Mouse (Mus musculus): ENCODE results near the gene Zfp619. TPM values are rescaled to one million over a fixed set of nuclear protein-coding genes. Genes with fewer than 3 reads are reported as not detected.
"Not testable (repeated sequence)": the region's sequence is repeated elsewhere in the genome, so short reads cannot be mapped to it uniquely, and the experiment has no call there.

Gene Zfp619
- polyA plus RNA-seq, 1 experiment from 2014 or later = 0.91 TPM

DNA sequence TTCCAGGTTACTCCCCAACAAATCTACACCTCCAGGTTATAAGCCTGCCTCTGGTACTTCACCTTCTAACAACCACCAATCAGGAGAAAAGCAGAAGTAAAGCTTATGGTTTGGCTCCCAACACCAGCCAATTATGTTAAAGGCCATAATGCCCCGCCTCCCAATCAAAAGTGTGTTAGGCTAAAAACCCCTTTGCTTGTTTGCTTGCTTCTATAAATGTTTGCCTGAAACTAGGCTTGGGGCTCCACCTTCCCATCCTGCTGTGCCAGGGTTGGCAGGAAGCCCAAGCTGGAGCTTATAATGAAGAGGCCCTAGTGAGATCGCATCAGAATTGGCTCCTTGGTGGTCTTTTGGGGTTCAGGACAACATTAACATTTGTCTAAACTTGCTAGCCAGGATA, 31.8 kb downstream of the Zfp619 start:
- Histone ChIP-seq H3K4me1 (ENCODE audit: insufficient read depth, low read depth, low read length) (peaks cover 4% of the 10 kb centered on the region; the same call in 1 of the 2 replicates), H3K9me3 (ENCODE audit: low read length) (no peaks in the 10 kb centered on the region), H3K27me3 (replicated peaks; ENCODE audit: insufficient read depth, low read length) (no peaks in the 10 kb centered on the region), H3K4me2 (replicated peaks; ENCODE audit: low read depth, low read length) (no peak overlapping the region), H3K9ac (replicated peaks; ENCODE audit: low read depth) (no peak overlapping the region), H3K27ac (ENCODE audit: low read length) (no peak overlapping the region), H3K4me3 (ENCODE audit: low read depth, low read length) (no peak overlapping the region), H3K36me3 (ENCODE audit: insufficient read depth, low read length) (no peaks in the 10 kb centered on the region)
- WGBS = 48% methylated on average over 2 of the region's 2 CpGs
- TF ChIP-seq CTCF (IDR thresholded peaks at IDR 0.05) = no peak
- TF ChIP-seq EP300 (IDR thresholded peaks at IDR 0.05) = peak; percentile 42; the same call in 1 of the 2 replicates
- ATAC-seq (no peak), DNase-seq (ENCODE audit: low spot score) (peak; percentile 68)

DNA sequence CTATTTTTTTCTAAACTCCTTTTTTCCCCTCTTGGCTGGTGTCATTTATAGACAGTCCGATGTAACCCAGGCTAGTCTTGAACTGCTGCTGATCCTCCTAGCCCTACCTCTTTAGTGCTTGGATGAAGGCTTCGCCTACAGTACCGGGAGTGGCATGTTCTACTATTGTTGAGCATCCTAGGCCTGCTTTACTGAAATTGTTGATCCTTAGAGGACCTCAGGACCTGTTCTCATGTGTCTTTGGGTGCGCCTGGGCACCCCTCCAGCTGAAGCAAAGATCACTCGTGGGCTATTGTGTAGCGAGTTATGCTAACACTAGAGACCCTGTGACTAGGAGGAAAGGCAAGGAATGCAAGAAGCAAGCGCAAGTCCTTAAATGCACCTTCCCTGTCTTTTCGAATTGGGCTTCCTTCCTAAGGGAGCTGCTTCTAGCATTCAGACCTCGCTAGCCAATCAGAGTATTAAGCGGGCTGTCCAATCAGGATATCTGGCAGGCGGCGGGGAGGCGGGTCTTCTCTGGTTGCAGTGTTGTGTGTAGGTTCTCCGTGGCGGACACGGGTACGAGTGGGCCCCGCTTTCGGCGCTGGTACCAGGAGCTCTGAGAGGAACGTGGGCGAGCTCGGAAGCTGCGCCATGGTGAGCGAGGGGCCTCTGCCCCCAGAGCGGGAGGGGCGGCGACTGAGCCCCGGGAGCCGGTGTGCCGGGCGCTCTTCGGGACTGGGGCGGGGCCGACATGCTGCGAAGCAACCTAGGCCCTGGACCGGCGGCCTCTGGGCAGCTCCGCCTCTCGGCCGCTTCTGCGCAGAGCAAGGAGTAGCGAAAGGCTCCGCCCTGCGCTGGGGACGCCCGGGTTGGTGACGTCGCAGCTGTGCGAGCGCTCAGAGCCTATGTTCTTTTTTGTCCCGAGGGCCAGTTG, 34.7 kb downstream of the Zfp619 start:
- Histone ChIP-seq H3K4me1 (ENCODE audit: insufficient read depth, low read depth, low read length) (peaks cover 4% of the 10 kb centered on the region; the same call in 1 of the 2 replicates), H3K4me2 (replicated peaks; ENCODE audit: low read depth, low read length) (peak overlapping the region; percentile 48), H3K27me3 (replicated peaks; ENCODE audit: insufficient read depth, low read length) (no peaks in the 10 kb centered on the region), H3K4me3 (ENCODE audit: low read depth, low read length) (peak overlapping the region; percentile 57), H3K9me3 (ENCODE audit: low read length) (no peaks in the 10 kb centered on the region), H3K9ac (replicated peaks; ENCODE audit: low read depth) (peak overlapping the region; percentile 57), H3K27ac (ENCODE audit: low read length) (peak overlapping the region; percentile 90), H3K36me3 (ENCODE audit: insufficient read depth, low read length) (no peaks in the 10 kb centered on the region)
- WGBS = 3% methylated on average over 51 of the region's 52 CpGs
- ATAC-seq (peak; percentile 99), DNase-seq (ENCODE audit: low spot score) (peak; percentile 99)
- TF ChIP-seq EP300 (IDR thresholded peaks at IDR 0.05) (peak; percentile 35; the same call in 1 of the 2 replicates), CTCF (IDR thresholded peaks at IDR 0.05) (peak; percentile 58)

DNA sequence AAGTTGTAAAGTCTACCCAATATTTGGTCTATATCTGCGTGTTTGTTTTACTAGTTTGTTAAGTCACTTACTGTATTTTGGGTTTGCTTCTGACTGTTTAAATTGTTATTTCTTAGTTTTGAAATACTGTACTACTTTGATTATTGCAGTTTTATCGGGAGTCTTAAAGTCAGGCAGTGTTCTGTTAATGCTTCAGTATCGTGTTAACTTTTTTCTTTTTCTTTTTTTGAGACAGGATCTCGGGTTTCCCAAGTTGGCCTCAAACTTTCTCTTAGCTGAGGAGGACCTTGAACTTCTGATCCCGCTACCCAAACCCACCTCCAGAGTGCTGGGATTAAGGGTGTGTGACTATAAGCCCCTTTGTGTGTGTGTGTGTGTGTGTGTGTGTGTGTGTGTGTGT, 35.4 kb downstream of the Zfp619 start:
- Histone ChIP-seq H3K27me3 (replicated peaks; ENCODE audit: insufficient read depth, low read length) (no peaks in the 10 kb centered on the region), H3K9ac (replicated peaks; ENCODE audit: low read depth) (no peak overlapping the region), H3K4me1 (ENCODE audit: insufficient read depth, low read depth, low read length) (peaks cover 4% of the 10 kb centered on the region; the same call in 1 of the 2 replicates), H3K9me3 (ENCODE audit: low read length) (no peaks in the 10 kb centered on the region), H3K4me2 (replicated peaks; ENCODE audit: low read depth, low read length) (peak overlapping the region; percentile 48), H3K36me3 (ENCODE audit: insufficient read depth, low read length) (no peaks in the 10 kb centered on the region), H3K27ac (ENCODE audit: low read length) (peak overlapping the region; percentile 60), H3K4me3 (ENCODE audit: low read depth, low read length) (peak overlapping the region; percentile 57)
- no peak for ATAC-seq
- 7% methylated on average over 5 of the region's 5 CpGs for WGBS
- DNase-seq (ENCODE audit: low spot score) = peak; percentile 6
- TF ChIP-seq CTCF (IDR thresholded peaks at IDR 0.05) (no peak), EP300 (IDR thresholded peaks at IDR 0.05) (no peak)

DNA sequence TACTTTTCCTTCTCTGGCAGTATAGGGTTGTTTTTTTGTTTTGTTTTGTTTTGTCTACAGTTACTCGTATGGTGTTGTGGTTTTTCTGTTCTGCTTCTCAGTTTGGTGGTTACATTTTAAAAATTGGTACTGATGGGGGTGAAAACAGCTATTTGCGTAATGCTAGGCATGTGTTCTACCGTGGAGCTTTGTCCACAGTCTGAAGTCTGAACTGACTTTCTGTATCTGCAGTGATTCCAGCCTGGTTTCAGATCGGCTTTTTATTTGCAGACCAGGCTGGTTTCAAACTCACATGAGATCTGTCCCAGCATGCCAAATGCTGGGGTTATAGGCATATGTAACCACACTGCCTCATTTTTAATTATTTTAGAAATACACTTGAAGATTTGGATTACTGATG, 36.3 kb downstream of the Zfp619 start:
- Histone ChIP-seq H3K36me3 (ENCODE audit: insufficient read depth, low read length) (no peaks in the 10 kb centered on the region), H3K4me1 (ENCODE audit: insufficient read depth, low read depth, low read length) (peaks cover 4% of the 10 kb centered on the region; the same call in 1 of the 2 replicates), H3K4me2 (replicated peaks; ENCODE audit: low read depth, low read length) (no peak overlapping the region), H3K9me3 (ENCODE audit: low read length) (no peaks in the 10 kb centered on the region), H3K27ac (ENCODE audit: low read length) (no peak overlapping the region), H3K9ac (replicated peaks; ENCODE audit: low read depth) (no peak overlapping the region), H3K27me3 (replicated peaks; ENCODE audit: insufficient read depth, low read length) (no peaks in the 10 kb centered on the region), H3K4me3 (ENCODE audit: low read depth, low read length) (no peak overlapping the region)
- TF ChIP-seq CTCF (IDR thresholded peaks at IDR 0.05) (no peak), EP300 (IDR thresholded peaks at IDR 0.05) (no peak)
- WGBS = 74% methylated on average over 4 of the region's 4 CpGs
- DNase-seq (ENCODE audit: low spot score) = no peak
- no peak for ATAC-seq

DNA sequence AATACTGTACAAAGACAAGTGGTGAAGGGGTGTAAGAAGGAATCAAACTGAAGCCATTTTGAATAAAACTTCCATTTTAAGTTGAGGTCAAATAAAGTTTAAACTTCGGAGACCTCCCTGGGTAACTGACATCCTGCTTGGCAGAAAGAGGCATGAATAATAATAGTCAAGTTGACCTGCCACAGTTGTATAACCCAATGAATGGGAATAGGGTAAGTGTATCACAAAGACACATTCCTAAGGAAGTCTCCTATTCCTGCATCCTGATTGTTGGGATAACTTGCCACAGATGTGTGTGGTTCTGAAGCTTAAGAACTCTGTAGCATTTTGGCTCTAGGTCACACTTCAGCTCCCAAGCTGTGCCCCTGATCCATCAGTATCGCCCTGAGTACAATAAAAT, 62.5 kb downstream of the Zfp619 start:
- Histone ChIP-seq H3K4me3 (ENCODE audit: low read depth, low read length) (no peak overlapping the region), H3K9me3 (ENCODE audit: low read length) (no peaks in the 10 kb centered on the region), H3K27ac (ENCODE audit: low read length) (no peak overlapping the region), H3K4me1 (ENCODE audit: insufficient read depth, low read depth, low read length) (no peaks in the 10 kb centered on the region), H3K9ac (replicated peaks; ENCODE audit: low read depth) (no peak overlapping the region), H3K4me2 (replicated peaks; ENCODE audit: low read depth, low read length) (no peak overlapping the region), H3K36me3 (ENCODE audit: insufficient read depth, low read length) (no peaks in the 10 kb centered on the region), H3K27me3 (replicated peaks; ENCODE audit: insufficient read depth, low read length) (no peaks in the 10 kb centered on the region)
- DNase-seq (ENCODE audit: low spot score) (no peak), ATAC-seq (no peak)
- TF ChIP-seq CTCF (IDR thresholded peaks at IDR 0.05) (no peak), EP300 (IDR thresholded peaks at IDR 0.05) (no peak)
- WGBS = 67% methylated on average over 2 of the region's 2 CpGs

DNA sequence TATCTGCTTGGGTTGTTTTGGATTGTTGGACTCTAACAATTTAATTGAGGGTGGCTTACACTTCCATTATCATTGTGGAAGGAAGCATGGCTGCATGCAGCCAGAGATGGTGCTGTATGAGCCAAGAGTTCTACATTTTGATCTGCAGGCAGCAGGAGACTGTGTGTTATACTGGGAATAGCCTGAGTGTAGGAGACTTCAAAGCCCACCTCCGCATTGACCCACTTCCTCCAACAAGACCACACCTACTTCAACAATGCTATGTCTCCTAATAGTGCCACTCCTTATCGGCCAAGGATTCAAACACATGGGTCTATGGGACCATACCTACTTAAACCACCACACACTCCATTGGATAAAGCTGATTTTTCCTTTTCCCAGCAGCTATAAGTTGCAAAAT, 63.0 kb downstream of the Zfp619 start:
- Histone ChIP-seq H3K27me3 (replicated peaks; ENCODE audit: insufficient read depth, low read length) (no peaks in the 10 kb centered on the region), H3K36me3 (ENCODE audit: insufficient read depth, low read length) (no peaks in the 10 kb centered on the region), H3K9me3 (ENCODE audit: low read length) (no peaks in the 10 kb centered on the region), H3K4me3 (ENCODE audit: low read depth, low read length) (no peak overlapping the region), H3K4me2 (replicated peaks; ENCODE audit: low read depth, low read length) (no peak overlapping the region), H3K9ac (replicated peaks; ENCODE audit: low read depth) (no peak overlapping the region), H3K4me1 (ENCODE audit: insufficient read depth, low read depth, low read length) (no peaks in the 10 kb centered on the region), H3K27ac (ENCODE audit: low read length) (no peak overlapping the region)
- ATAC-seq (no peak), DNase-seq (ENCODE audit: low spot score) (no peak)
- no peak for TF ChIP-seq CTCF (IDR thresholded peaks at IDR 0.05)
- no peak for TF ChIP-seq EP300 (IDR thresholded peaks at IDR 0.05)
- WGBS = 86% methylated on average over 2 of the region's 2 CpGs

DNA sequence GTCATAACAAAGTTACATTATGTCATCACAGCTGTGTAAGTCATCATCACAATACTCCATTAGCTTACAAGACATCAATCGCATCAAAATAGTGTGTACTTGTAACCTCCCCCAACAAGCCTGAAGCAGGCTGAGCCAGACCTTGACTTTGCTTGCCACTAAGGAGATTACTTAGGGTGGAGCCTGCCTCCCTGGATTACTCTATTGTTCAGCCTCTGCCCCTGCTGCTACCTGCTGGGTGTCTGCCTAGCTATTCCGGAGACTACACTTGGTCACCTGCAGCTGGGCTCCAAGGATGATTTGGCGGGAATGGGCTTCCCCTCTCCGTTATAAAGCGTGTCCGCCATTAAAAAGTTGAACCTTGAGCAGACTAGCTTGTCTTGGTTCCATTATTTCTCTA, 69.3 kb downstream of the Zfp619 start:
- H3K36me3 ChIP-seq (ENCODE audit: insufficient read depth, low read length); H3K9me3 ChIP-seq (ENCODE audit: low read length); H3K4me2 ChIP-seq (replicated peaks; ENCODE audit: low read depth, low read length); H3K27me3 ChIP-seq (replicated peaks; ENCODE audit: insufficient read depth, low read length); DNase-seq (ENCODE audit: low spot score); H3K27ac ChIP-seq (ENCODE audit: low read length); H3K4me1 ChIP-seq (ENCODE audit: insufficient read depth, low read depth, low read length); ATAC-seq; H3K4me3 ChIP-seq (ENCODE audit: low read depth, low read length); H3K9ac ChIP-seq (replicated peaks; ENCODE audit: low read depth): not testable (repeated sequence)
- WGBS = 76% methylated on average over 6 of the region's 6 CpGs

Measured in lung, postnatal 0 days (tissue).